Mouse (Mus musculus) gastrocnemius, adult 2 months (tissue): ENCODE results near the gene Rhox2g. TPM values are rescaled to one million over a fixed set of nuclear protein-coding genes. Genes with fewer than 3 reads are reported as not detected.
"Not testable (repeated sequence)": the region's sequence is repeated elsewhere in the genome, so short reads cannot be mapped to it uniquely, and the experiment has no call there.

ENCODE experiments used
- DNase-seq: peaks from one replicate; pipeline ENCODE4 v3.0.0; 2022
- H3K27ac ChIP-seq: fragments of 200-600 bp; 2 replicates; pipeline ENCODE4 v1.8.1; 2022; ENCODE audit warnings: mild to moderate bottlenecking
- H3K4me3 ChIP-seq: fragments of 200-600 bp; 2 replicates; pipeline ENCODE4 v1.8.1; 2022; ENCODE audit warnings: mild to moderate bottlenecking, moderate library complexity
- CTCF ChIP-seq: fragments of 200-600 bp; IDR thresholded peaks from 2 replicates; pipeline ENCODE4 v1.8.1; 2022; ENCODE audit warnings: antibody characterized with exemption, mild to moderate bottlenecking, moderate library complexity
- intact Hi-C: fragments of 180-260 bp; cut with DNase I; formaldehyde crosslinking; loops from one replicate; pipeline ENCODE4 v1.15.1; 2025
- long read RNA-seq, 2 experiments: library from polyadenylated mRNA; stranded (forward); transcript quantifications; one replicate each; pipeline ENCODE4 v2.0.0; 2021
- total RNA-seq, 2 experiments: library from RNA; stranded (reverse); gene quantifications; 2 replicates each; pipeline ENCODE4 v1.2.3; 2021

The Rhox2g gene
- not detected for total RNA-seq
- long read RNA-seq, experiment 1: 0 reads
- long read RNA-seq, experiment 2: 0 reads

GRCm38 (mm10) chrX:37643370-37643769 is at the start of gene Rhox2g:
TSS of gene Rhox2g (minus strand) at chrX:37643470.
- DNase-seq, H3K27ac ChIP-seq, H3K4me3 ChIP-seq: not testable (repeated sequence)
- intact Hi-C loops: loop anchor here (5.0 kb wide), 1 partner anchor 151 kb away; the partner anchor contains the start of gene Rhox2d

GRCm38 (mm10) chrX:37692261-37692660 is 49.0 kb upstream of the Rhox2g start:
- intact Hi-C loops: no loop called here
- no peak for TF ChIP-seq CTCF
- Histone ChIP-seq H3K4me3 (no peak overlapping the region), H3K27ac (no peak overlapping the region)
- DNase-seq: no peak

- DNase-seq: no peak
- H3K27ac ChIP-seq: no peak overlapping the region
- no peak for TF ChIP-seq CTCF
- intact Hi-C loops: no loop called here
- no peak overlapping the region for H3K4me3 ChIP-seq
Observed at GRCm38 (mm10) chrX:37683031-37683715, 39.9 kb upstream of the Rhox2g start.

GRCm38 (mm10) chrX:37673177-37673576 is 29.9 kb upstream of the Rhox2g start, which contains the start of gene Rhox2h:
TSS of gene Rhox2h (minus strand) at chrX:37673277.
- H3K27ac ChIP-seq, H3K4me3 ChIP-seq, intact Hi-C loops, DNase-seq: not testable (repeated sequence)

- not testable (repeated sequence) for DNase-seq
Observed at GRCm38 (mm10) chrX:37668664-37669063, 25.4 kb upstream of the Rhox2g start, which contains the start of gene Rhox3h. TSS of gene Rhox3h (minus strand) at chrX:37668764.

GRCm38 (mm10) chrX:37651227-37651626 is 8.0 kb upstream of the Rhox2g start, which contains the start of gene Rhox4g:
TSS of gene Rhox4g (minus strand) at chrX:37651327.
- H3K27ac ChIP-seq, intact Hi-C loops, DNase-seq, H3K4me3 ChIP-seq: not testable (repeated sequence)

More at GRCm38 (mm10) chrX:37668664-37669063, 25.4 kb upstream of the Rhox2g start, which contains the start of gene Rhox3h:
- H3K27ac ChIP-seq, intact Hi-C loops, H3K4me3 ChIP-seq: not testable (repeated sequence)

GRCm38 (mm10) chrX:37628512-37628911 is 14.8 kb downstream of the Rhox2g start, which contains the start of gene Rhox3g:
TSS of gene Rhox3g (minus strand) at chrX:37628612.
- intact Hi-C loops, H3K4me3 ChIP-seq, DNase-seq, H3K27ac ChIP-seq: not testable (repeated sequence)

- H3K4me3 ChIP-seq, intact Hi-C loops, DNase-seq, H3K27ac ChIP-seq: not testable (repeated sequence)
Observed at GRCm38 (mm10) chrX:37607604-37608003, 35.7 kb downstream of the Rhox2g start, which contains the start of gene Rhox4f. TSS of gene Rhox4f (minus strand) at chrX:37607704.

Other genes starting within 250 kb of the Rhox2g start
- gene Rhox2b, start 231.4 kb downstream of the Rhox2g start, total RNA-seq: not detected
- gene Rhox4b, start 211.0 kb downstream of the Rhox2g start, total RNA-seq: not detected
- gene Rhox2c, start 189.8 kb downstream of the Rhox2g start, total RNA-seq: not detected
- not detected for gene Rhox3c, start 184.9 kb downstream of the Rhox2g start, total RNA-seq
- gene Rhox4c, start 163.1 kb downstream of the Rhox2g start, total RNA-seq: not detected
- not detected for gene Rhox2d, start 150.0 kb downstream of the Rhox2g start, total RNA-seq
- not detected for gene Rhox4d, start 129.1 kb downstream of the Rhox2g start, total RNA-seq
- not detected for gene Rhox2e, start 113.0 kb downstream of the Rhox2g start, total RNA-seq
- gene Rhox3e, start 101.5 kb downstream of the Rhox2g start, total RNA-seq: not detected
- gene Rhox4e, start 86.1 kb downstream of the Rhox2g start, total RNA-seq: not detected
- not detected for gene Rhox2f, start 72.1 kb downstream of the Rhox2g start, total RNA-seq
- gene Rhox3f, start 62.5 kb downstream of the Rhox2g start, total RNA-seq: not detected
- not detected for gene Rhox4f, start 35.8 kb downstream of the Rhox2g start, total RNA-seq
- not detected for gene Rhox3g, start 14.9 kb downstream of the Rhox2g start, total RNA-seq
- not detected for gene Rhox4g, start 7.9 kb upstream of the Rhox2g start, total RNA-seq
- gene Rhox3h, start 25.3 kb upstream of the Rhox2g start, total RNA-seq: not detected
- gene Rhox2h, start 29.8 kb upstream of the Rhox2g start, total RNA-seq: not detected
- not detected for gene Rhox5, start 161.4 kb upstream of the Rhox2g start, total RNA-seq
- not detected for gene Rhox6, start 183.4 kb upstream of the Rhox2g start, total RNA-seq
- gene Rhox7a, start 188.2 kb upstream of the Rhox2g start, total RNA-seq: not detected
- not detected for gene Rhox8, start 235.5 kb upstream of the Rhox2g start, total RNA-seq